Mouse (Mus musculus): ENCODE measurements at regions not wholly inside any gene's neighbourhood (a gene's known extent, or its start where the extent isn't known, plus 50 kb on each side); places are given as distances from the start of the nearest gene placed in this dataset.

GRCm38 (mm10) chr8:126742081-126742480 lies 148.3 kb upstream of the Irf2bp2 start:
- DNase-seq (ENCODE audit: low read depth): no peak

- no peak for DNase-seq (ENCODE audit: low read depth)
Measured at GRCm38 (mm10) chr8:126741031-126741430, 147.2 kb upstream of the Irf2bp2 start.

- no peak for DNase-seq (ENCODE audit: low read depth)
Measured at GRCm38 (mm10) chr8:126739768-126740167, 146.0 kb upstream of the Irf2bp2 start.

GRCm38 (mm10) chr8:126737032-126737431 lies 143.2 kb upstream of the Irf2bp2 start:
- no peak for DNase-seq (ENCODE audit: low read depth)

GRCm38 (mm10) chr8:126736441-126736962 lies 142.7 kb upstream of the Irf2bp2 start:
- DNase-seq (ENCODE audit: low read depth): no peak

- no peak for DNase-seq (ENCODE audit: low read depth)
Measured at GRCm38 (mm10) chr8:126735488-126736440, 142.0 kb upstream of the Irf2bp2 start.

- DNase-seq (ENCODE audit: low read depth): no peak
Measured at GRCm38 (mm10) chr8:126734743-126735487, 141.1 kb upstream of the Irf2bp2 start.

GRCm38 (mm10) chr8:126733779-126734178 lies 140.0 kb upstream of the Irf2bp2 start:
- DNase-seq (ENCODE audit: low read depth): no peak

GRCm38 (mm10) chr8:126733307-126733706 lies 139.5 kb upstream of the Irf2bp2 start:
- no peak for DNase-seq (ENCODE audit: low read depth)

GRCm38 (mm10) chr8:126730017-126730631 lies 136.3 kb upstream of the Irf2bp2 start:
- DNase-seq (ENCODE audit: low read depth): no peak

- no peak for DNase-seq (ENCODE audit: low read depth)
Measured at GRCm38 (mm10) chr8:126728987-126729632, 135.3 kb upstream of the Irf2bp2 start.

GRCm38 (mm10) chr8:126728135-126728534 lies 134.3 kb upstream of the Irf2bp2 start:
- no peak for DNase-seq (ENCODE audit: low read depth)

GRCm38 (mm10) chr8:126727068-126727467 lies 133.3 kb upstream of the Irf2bp2 start:
- no peak for DNase-seq (ENCODE audit: low read depth)

- no peak for DNase-seq (ENCODE audit: low read depth)
Measured at GRCm38 (mm10) chr8:126723259-126724122, 129.7 kb upstream of the Irf2bp2 start.

GRCm38 (mm10) chr8:126721621-126722020 lies 127.8 kb upstream of the Irf2bp2 start:
- DNase-seq (ENCODE audit: low read depth): no peak

GRCm38 (mm10) chr8:126720473-126721145 lies 126.8 kb upstream of the Irf2bp2 start:
- DNase-seq (ENCODE audit: low read depth): no peak

GRCm38 (mm10) chr8:126719748-126720147 lies 126.0 kb upstream of the Irf2bp2 start:
- no peak for DNase-seq (ENCODE audit: low read depth)

GRCm38 (mm10) chr8:126717652-126718155 lies 123.9 kb upstream of the Irf2bp2 start:
- DNase-seq (ENCODE audit: low read depth): no peak

- DNase-seq (ENCODE audit: low read depth): no peak
Measured at GRCm38 (mm10) chr8:126715666-126716065, 121.9 kb upstream of the Irf2bp2 start.

- no peak for DNase-seq (ENCODE audit: low read depth)
Measured at GRCm38 (mm10) chr8:126713602-126714145, 119.9 kb upstream of the Irf2bp2 start.

Data from c-Kit-positive CD71-negative TER-119-negative erythroid progenitor cells, embryonic 14.5 days (primary cell).